Mouse (Mus musculus) midbrain, embryonic 14.5 days (tissue): ENCODE measurements around the gene Tmem160. TPM values are rescaled to one million over a fixed set of nuclear protein-coding genes. Genes with fewer than 3 reads are reported as not detected.

Source experiments
- polyA plus RNA-seq: library from polyadenylated mRNA; unstranded; fragments of >200 nt; fragmentation: Nextera tagmentation; extraction: Ambion mirVana; gene quantifications from 2 replicates; pipeline ENCODE4 v1.2.1, GENCODE M21; 2014

Tmem160 gene
- polyA plus RNA-seq, 1 experiment from 2014 or later = 59.6 TPM

Other genes starting within 250 kb of the Tmem160 start
- gene Dhx34, start 230.7 kb upstream of the Tmem160 start, polyA plus RNA-seq = 11.6 and 11.9 TPM in 2 replicates
- gene C5ar2, start 208.6 kb upstream of the Tmem160 start, polyA plus RNA-seq = not detected in 2 replicates
- gene C5ar1, start 193.2 kb upstream of the Tmem160 start, polyA plus RNA-seq = 0.11 and 1.6 TPM in 2 replicates
- gene Inafm1, start 179.2 kb upstream of the Tmem160 start, polyA plus RNA-seq = 36.4 and 44.7 TPM in 2 replicates
- gene Ccdc9, start 166.0 kb upstream of the Tmem160 start, polyA plus RNA-seq = 17.6 and 24.1 TPM in 2 replicates
- 16.8 and 24.8 TPM in 2 replicates for gene Bbc3, start 144.4 kb upstream of the Tmem160 start, polyA plus RNA-seq
- gene Sae1, start 65.0 kb upstream of the Tmem160 start, polyA plus RNA-seq = 178 and 240 TPM in 2 replicates
- 17.1 and 19.2 TPM in 2 replicates for gene Zc3h4, start 51.9 kb upstream of the Tmem160 start, polyA plus RNA-seq
- 3.7 and 4.4 TPM in 2 replicates for gene Npas1, start 24.9 kb downstream of the Tmem160 start, polyA plus RNA-seq
- gene Arhgap35, start 162.2 kb downstream of the Tmem160 start, polyA plus RNA-seq = 35.4 and 41.5 TPM in 2 replicates
- not detected in 2 replicates for gene Ceacam15, start 222.9 kb downstream of the Tmem160 start, polyA plus RNA-seq